Mouse (Mus musculus) midbrain, embryonic 16.5 days (tissue): ENCODE results near the gene Pdzk1ip1. TPM values are rescaled to one million over a fixed set of nuclear protein-coding genes. Genes with fewer than 3 reads are reported as not detected.
A peak's percentile ranks its signal among the peaks of the same experiment; 100 is the strongest.

Experiments
- ATAC-seq: fragments of 200-750 bp; cut with Nextera tagmentation; 2 replicates; pipeline ENCODE4 v1.8.0; 2017; ENCODE audit warnings: moderate TSS enrichment
- H3K27ac ChIP-seq: fragments of 300-500 bp; sonication (generic); 2 replicates; pipeline ENCODE4 v1.5.1; 2014; ENCODE audit warnings: mild to moderate bottlenecking, low read length, mixed read lengths
- H3K27me3 ChIP-seq: fragments of 300-500 bp; sonication (generic); 2 replicates; pipeline ENCODE4 v1.6.1; 2014; ENCODE audit warnings: low read depth, low read length, mixed read lengths; ENCODE audit not compliant: control insufficient read depth, insufficient read depth
- H3K36me3 ChIP-seq: fragments of 300-500 bp; sonication (generic); 2 replicates; pipeline ENCODE4 v1.6.1; 2014; ENCODE audit warnings: mild to moderate bottlenecking, low read length, moderate library complexity, mixed read lengths; ENCODE audit not compliant: control insufficient read depth, insufficient read depth
- H3K4me1 ChIP-seq: fragments of 300-500 bp; sonication (generic); 2 replicates; pipeline ENCODE4 v1.6.1; 2014; ENCODE audit warnings: mild to moderate bottlenecking, low read length, mixed read lengths; ENCODE audit not compliant: control insufficient read depth, insufficient read depth
- H3K4me2 ChIP-seq: fragments of 300-500 bp; sonication (generic); 2 replicates; pipeline ENCODE4 v1.6.1; 2014; ENCODE audit warnings: mild to moderate bottlenecking, low read length, mixed read lengths
- H3K4me3 ChIP-seq: fragments of 300-500 bp; sonication (generic); 2 replicates; pipeline ENCODE4 v1.5.1; 2014; ENCODE audit warnings: low read depth, mild to moderate bottlenecking, low read length, moderate library complexity, mixed read lengths
- H3K9ac ChIP-seq: fragments of 300-500 bp; sonication (generic); 2 replicates; pipeline ENCODE4 v1.6.1; 2014; ENCODE audit warnings: low read depth, low read length, mixed read lengths
- H3K9me3 ChIP-seq: fragments of 300-500 bp; sonication (generic); replicated peaks from 2 replicates; pipeline ENCODE4 v1.6.1; 2014; ENCODE audit warnings: mild to moderate bottlenecking, low read length, mixed read lengths; ENCODE audit not compliant: control insufficient read depth, poor library complexity, severe bottlenecking
- WGBS: fragments of 180-500 bp; shearing (Covaris S2); extraction: QIAGEN DNeasy Blood & Tissue Kit; methylation state at CpG from one replicate; pipeline ENCODE4 v1.1.7; 2014; 5-methylcytosine and 5-hydroxymethylcytosine counted together
- polyA plus RNA-seq: library from polyadenylated mRNA; unstranded; fragments of >200 nt; fragmentation: Nextera tagmentation; extraction: Ambion mirVana; gene quantifications from 2 replicates; pipeline ENCODE4 v1.2.1, GENCODE M21; 2015

Pdzk1ip1 gene
- polyA plus RNA-seq, 1 experiment from 2014 or later = 2.3 TPM

- peak overlapping the region; percentile 50 for H3K4me2 ChIP-seq
- no peaks in the 10 kb centered on the region for H3K9me3 ChIP-seq
- whole genome bisulfite sequencing = under 1% methylated on average over 48 of the region's 48 CpGs
- peak overlapping the region; percentile 40 for H3K4me3 ChIP-seq
- H3K9ac ChIP-seq = peak overlapping the region; percentile 63
- H3K27ac ChIP-seq = peak overlapping the region; percentile 88
- peaks cover 42% of the 10 kb centered on the region for H3K27me3 ChIP-seq
- no peaks in the 10 kb centered on the region for H3K36me3 ChIP-seq
- peaks cover 6% of the 10 kb centered on the region for H3K4me1 ChIP-seq
- peak; percentile 82 for ATAC-seq
Observed at GRCm38 (mm10) chr4:115056921-115057673, 31.4 kb upstream of the Pdzk1ip1 start.

- Histone ChIP-seq H3K9ac (peak overlapping the region; percentile 63), H3K27ac (peak overlapping the region; percentile 88), H3K27me3 (peaks cover 46% of the 10 kb centered on the region), H3K4me3 (peak overlapping the region; percentile 40), H3K4me1 (peaks cover 5% of the 10 kb centered on the region), H3K36me3 (no peaks in the 10 kb centered on the region), H3K9me3 (no peaks in the 10 kb centered on the region), H3K4me2 (peak overlapping the region; percentile 50)
- WGBS = under 1% methylated on average over 33 of the region's 33 CpGs
- ATAC-seq = peak; percentile 21
Observed at GRCm38 (mm10) chr4:115057674-115058316, 30.7 kb upstream of the Pdzk1ip1 start.

GRCm38 (mm10) chr4:115058317-115058761 lies 30.2 kb upstream of the Pdzk1ip1 start:
- H3K9ac ChIP-seq = peak overlapping the region; percentile 63
- peaks cover 49% of the 10 kb centered on the region for H3K27me3 ChIP-seq
- H3K36me3 ChIP-seq = no peaks in the 10 kb centered on the region
- peak overlapping the region; percentile 40 for H3K4me3 ChIP-seq
- peaks cover 7% of the 10 kb centered on the region for H3K4me1 ChIP-seq
- peak overlapping the region; percentile 88 for H3K27ac ChIP-seq
- WGBS = under 1% methylated on average over 20 of the region's 20 CpGs
- H3K4me2 ChIP-seq = peak overlapping the region; percentile 50
- ATAC-seq = no peak
- H3K9me3 ChIP-seq = no peaks in the 10 kb centered on the region

GRCm38 (mm10) chr4:115058871-115059590 lies 29.5 kb upstream of the Pdzk1ip1 start:
- ATAC-seq = no peak
- Histone ChIP-seq H3K9me3 (no peaks in the 10 kb centered on the region), H3K4me3 (peak overlapping the region; percentile 40), H3K4me1 (peaks cover 11% of the 10 kb centered on the region), H3K36me3 (no peaks in the 10 kb centered on the region), H3K27me3 (peaks cover 48% of the 10 kb centered on the region), H3K9ac (peak overlapping the region; percentile 63), H3K4me2 (peak overlapping the region; percentile 50), H3K27ac (peak overlapping the region; percentile 88)
- under 1% methylated on average over 23 of the region's 23 CpGs for WGBS

- Histone ChIP-seq H3K4me1 (peaks cover 11% of the 10 kb centered on the region), H3K4me2 (peak overlapping the region; percentile 50), H3K9me3 (no peaks in the 10 kb centered on the region), H3K27ac (peak overlapping the region; percentile 88), H3K27me3 (peaks cover 50% of the 10 kb centered on the region), H3K36me3 (no peaks in the 10 kb centered on the region), H3K4me3 (peak overlapping the region; percentile 40), H3K9ac (peak overlapping the region; percentile 30)
- no peak for ATAC-seq
- WGBS = 6% methylated on average over 12 of the region's 12 CpGs
Observed at GRCm38 (mm10) chr4:115059871-115060270, 28.6 kb upstream of the Pdzk1ip1 start.

- Histone ChIP-seq H3K4me1 (peaks cover 11% of the 10 kb centered on the region), H3K9ac (no peak overlapping the region), H3K27ac (peak overlapping the region; percentile 88), H3K36me3 (no peaks in the 10 kb centered on the region), H3K27me3 (peaks cover 50% of the 10 kb centered on the region), H3K9me3 (no peaks in the 10 kb centered on the region), H3K4me3 (peak overlapping the region; percentile 40), H3K4me2 (peak overlapping the region; percentile 50)
- WGBS = 12% methylated on average over 3 of the region's 3 CpGs
- ATAC-seq = no peak
Observed at GRCm38 (mm10) chr4:115060753-115061152, 27.8 kb upstream of the Pdzk1ip1 start.

- H3K9ac ChIP-seq = peak overlapping the region; percentile 74
- 0 out of 2 replicates have a peak, but pooled peaks have one; percentile 2 for ATAC-seq
- peak overlapping the region; percentile 54 for H3K4me3 ChIP-seq
- peak overlapping the region; percentile 68 for H3K27ac ChIP-seq
- peak overlapping the region; percentile 99 for H3K4me2 ChIP-seq
- peaks cover 11% of the 10 kb centered on the region for H3K4me1 ChIP-seq
- peaks cover 55% of the 10 kb centered on the region for H3K27me3 ChIP-seq
- WGBS = 2% methylated on average over 9 of the region's 9 CpGs
- no peaks in the 10 kb centered on the region for H3K9me3 ChIP-seq
- H3K36me3 ChIP-seq = no peaks in the 10 kb centered on the region
Observed at GRCm38 (mm10) chr4:115062540-115062874, 26.0 kb upstream of the Pdzk1ip1 start.

GRCm38 (mm10) chr4:115062875-115063517 lies 25.5 kb upstream of the Pdzk1ip1 start:
- Histone ChIP-seq H3K27ac (peak overlapping the region; percentile 68), H3K4me2 (peak overlapping the region; percentile 99), H3K4me3 (peak overlapping the region; percentile 54), H3K9me3 (no peaks in the 10 kb centered on the region), H3K27me3 (peaks cover 55% of the 10 kb centered on the region), H3K4me1 (peaks cover 11% of the 10 kb centered on the region), H3K9ac (peak overlapping the region; percentile 74), H3K36me3 (no peaks in the 10 kb centered on the region)
- peak; percentile 90 for ATAC-seq
- WGBS = under 1% methylated on average over 57 of the region's 58 CpGs
